Mouse (Mus musculus) spleen, postnatal 4 days (tissue): ENCODE results near the gene Chodl.

Experiments
- DNase-seq, 2 experiments: peaks; one replicate each; pipeline ENCODE4 v3.0.0; 2022; ENCODE audit warnings: low spot score in 2 of 2

The Chodl gene

GRCm38 (mm10) chr16:78930382-78931286 is at the start of gene Chodl:
Chodl (plus strand) TSS chr16:78930948.
- DNase-seq, result no peak

DNA sequence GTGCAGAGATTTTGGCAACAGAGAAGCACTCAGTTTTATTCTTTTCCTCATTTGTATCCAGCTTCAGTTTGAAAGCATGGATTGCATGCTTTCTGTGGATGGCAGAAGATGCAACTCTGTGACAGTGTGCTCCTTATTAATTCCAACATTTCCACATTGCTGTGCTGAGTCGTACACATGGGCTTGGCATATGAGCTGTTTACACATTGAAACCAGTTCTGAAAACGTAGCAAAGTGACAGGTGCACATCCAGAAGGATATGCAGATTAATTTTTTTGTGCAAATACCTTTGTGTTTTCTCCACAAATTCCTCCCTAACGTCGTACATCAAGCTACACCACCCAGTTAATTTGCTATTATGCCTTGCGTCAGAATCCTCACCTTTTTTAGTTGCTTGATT is 8.1 kb upstream of the Chodl start:
- DNase-seq, result no peak

DNA sequence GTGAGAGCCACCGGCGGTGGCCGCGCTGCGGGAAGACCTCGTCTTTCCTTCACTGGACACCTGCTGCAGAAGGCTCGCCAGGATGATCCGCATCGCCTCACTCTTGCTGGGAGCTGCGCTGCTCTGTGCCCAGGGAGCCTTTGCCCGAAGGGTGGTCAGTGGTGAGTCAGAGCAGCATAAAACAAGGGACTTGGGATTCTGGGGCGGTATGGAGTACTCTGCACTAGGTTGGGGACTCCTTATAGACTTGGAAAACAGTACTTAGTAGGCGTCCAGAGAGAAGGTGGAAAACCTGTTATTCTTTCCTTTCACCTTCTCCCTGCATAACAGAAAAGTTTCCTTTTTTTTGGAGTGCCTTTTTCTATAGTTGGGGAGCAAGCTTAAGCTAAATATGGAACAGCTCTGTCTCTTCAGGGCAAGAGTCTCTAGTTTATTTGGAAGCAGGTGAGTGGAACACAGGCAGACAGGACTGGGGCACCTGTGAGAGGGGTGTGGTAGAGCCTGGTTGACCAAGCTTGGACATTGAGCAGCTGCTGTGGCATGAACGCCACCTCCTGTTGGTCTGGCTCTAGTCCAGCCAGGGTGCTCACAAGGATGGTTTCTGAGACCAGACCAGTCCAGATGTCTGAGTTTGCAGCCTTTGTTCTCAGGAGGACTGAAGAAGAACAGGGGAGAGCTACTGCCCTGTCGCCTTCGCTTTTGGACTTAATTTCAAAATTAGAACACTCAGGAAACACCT is 708 bp downstream of the Chodl start:
- no peak for DNase-seq

GRCm38 (mm10) chr16:78934298-78934697 is 3.5 kb downstream of the Chodl start:
- no peak for DNase-seq

DNA sequence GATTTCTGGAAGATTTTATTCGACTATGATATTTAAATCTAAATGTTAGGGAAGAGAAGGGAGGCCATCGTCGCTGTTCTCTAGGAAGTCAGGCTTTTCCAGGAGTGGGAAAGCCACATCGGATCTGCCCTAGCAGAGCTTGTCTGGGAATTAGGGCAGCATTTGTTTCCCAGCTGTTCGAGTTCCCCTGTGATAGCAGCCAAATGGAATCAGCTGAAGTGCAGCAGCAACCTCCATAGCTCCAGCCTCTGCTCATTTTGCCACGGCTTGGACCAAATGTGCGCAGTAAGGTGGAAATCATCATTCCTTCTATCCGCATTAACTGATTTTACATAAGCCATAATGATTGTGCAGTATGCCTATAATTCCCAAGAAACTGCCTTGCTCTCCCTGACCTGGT is 7.0 kb downstream of the Chodl start:
- DNase-seq, result no peak

DNA sequence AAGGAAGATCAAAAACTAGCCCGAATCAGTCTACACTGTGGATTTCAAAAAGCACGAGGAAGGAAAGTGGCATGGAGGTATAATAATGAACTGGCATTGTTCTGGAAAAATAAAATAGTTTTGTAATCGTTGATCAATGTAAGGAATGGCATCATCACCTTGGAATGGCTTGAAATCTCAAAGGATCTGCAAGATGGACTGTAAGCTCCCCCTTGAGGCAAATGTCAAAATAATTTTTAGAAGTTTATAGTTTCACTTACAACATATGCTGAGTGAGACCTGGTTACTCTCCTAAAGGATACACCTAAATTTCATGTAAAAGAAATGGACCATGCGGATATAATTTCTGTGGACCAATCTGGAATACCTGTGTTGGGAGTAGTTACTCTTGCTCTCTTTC is 19.6 kb downstream of the Chodl start:
- no peak for DNase-seq

GRCm38 (mm10) chr16:78957434-78957833 is 26.7 kb downstream of the Chodl start:
- DNase-seq, result no peak

DNA sequence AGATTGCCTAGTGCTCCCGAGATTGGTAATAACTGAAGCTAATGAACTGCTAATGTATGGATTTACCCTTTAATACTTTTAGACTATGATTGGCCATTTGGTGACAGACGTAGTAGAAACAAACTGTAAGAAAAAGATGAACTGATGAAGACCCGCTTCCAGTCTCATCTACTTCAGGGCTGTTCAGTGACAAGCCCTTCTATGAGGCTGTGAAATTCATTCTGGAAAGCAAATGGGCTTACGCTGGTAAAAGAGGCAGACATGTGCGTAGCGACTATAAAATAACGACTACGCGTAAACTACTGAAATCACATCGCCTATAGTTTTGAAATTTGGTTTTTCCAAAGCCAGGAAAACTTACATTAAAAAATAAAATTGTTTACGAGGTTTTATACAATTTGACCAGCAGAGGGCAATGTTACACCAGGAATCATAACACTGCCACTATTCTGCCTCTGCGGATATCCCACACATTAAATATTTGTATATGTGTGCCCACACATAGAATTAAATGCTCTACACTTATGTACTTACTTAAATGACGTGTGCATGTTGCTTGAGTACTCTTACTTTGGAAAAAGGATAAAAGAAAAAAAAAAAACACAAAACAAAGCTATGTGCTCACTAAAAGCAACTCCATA is 38.5 kb downstream of the Chodl start:
- no peak for DNase-seq

DNA sequence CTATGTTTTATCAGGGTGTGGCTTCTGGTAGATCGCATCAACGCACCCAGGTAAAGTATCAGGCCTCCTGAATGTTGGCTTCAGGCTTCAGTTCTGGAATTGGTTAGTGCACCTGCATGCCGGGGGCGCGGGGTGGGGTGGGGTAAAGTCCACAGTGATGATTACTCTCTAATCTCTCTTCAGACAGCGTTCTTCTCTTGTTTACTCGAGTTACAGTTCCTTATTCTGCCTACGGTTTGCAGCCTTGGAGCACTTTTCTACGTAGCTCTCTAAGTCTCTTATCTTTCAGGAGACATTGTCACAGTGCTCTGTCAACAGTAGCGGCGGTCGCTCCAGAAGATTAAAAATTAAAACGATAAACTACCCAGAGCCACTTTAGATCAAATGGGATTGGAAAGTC is 43.4 kb downstream of the Chodl start:
- no peak for DNase-seq

- no peak for DNase-seq
These were observed 45.6 kb downstream of the Chodl start for GRCm38 (mm10) chr16:78976384-78976783.
